Comparison of ENCODE assay signal across 11 mouse cellular contexts in the genomic region with DNA sequence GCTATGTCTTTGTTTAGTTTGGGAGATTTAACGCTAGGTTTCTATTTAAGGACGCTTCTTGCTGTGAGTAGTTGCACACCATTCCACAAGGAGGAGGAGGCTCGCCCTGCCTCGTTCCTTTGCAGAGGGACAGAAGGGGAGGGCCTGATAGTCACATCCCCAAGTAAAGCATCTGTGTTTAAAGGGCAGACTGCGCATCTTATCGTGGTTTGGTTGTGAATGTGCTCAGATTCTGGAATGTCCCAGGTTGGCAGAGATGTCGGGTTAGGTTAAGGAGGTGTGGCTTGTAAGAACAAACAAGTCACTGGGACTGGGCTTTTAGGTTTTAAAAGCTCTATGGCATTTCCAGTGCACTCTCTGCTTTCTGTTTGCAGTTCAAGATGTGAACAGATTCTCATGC.
DNase-seq lines count a peak whose midpoint lies in the region; ATAC-seq and TF ChIP-seq lines count a peak whose summit lies in the region.
"Had no signal": no experiment of that assay in that cellular context is flagged by ENCODE, and none has a peak within 500 bp of the region (broad histone marks: within the 10 kb centered on the region; RNA-seq: fewer than 3 reads in every experiment).

No protein-coding gene starts in this region.

- peak; percentile 12; the same call in 1 of the 2 replicates for TF ChIP-seq CTCF in left cerebral cortex, adult 2 months (IDR thresholded peaks at IDR 0.05)
- TF ChIP-seq CTCF in intestine, postnatal 0 days (IDR thresholded peaks at IDR 0.05; ENCODE audit: low read depth): peak; percentile 40
- TF ChIP-seq CTCF in stomach, postnatal 0 days (IDR thresholded peaks at IDR 0.05; ENCODE audit: low read depth): peak; percentile 26

- no peak for DNase-seq in left cerebral cortex, adult 2 months (ENCODE audit: extremely low spot score in 1 of 2, low spot score in 2 of 2)
- DNase-seq in left cerebral cortex, adult 11 months (ENCODE audit: low spot score): no peak
- peak; percentile 19 to 31 for DNase-seq in cerebellum, postnatal 10 days
- no peak for DNase-seq in stomach, postnatal 0 days (ENCODE audit: low spot score)
- no peak for DNase-seq in layer of hippocampus, adult 8-10 months (ENCODE audit: low spot score in 2 of 2)
- no peak for DNase-seq in lung, adult 18-20 months
- no peak for DNase-seq in left cerebral cortex, postnatal 4 days
- DNase-seq: lung, postnatal 4 days; thymus, postnatal 25 days had no signal

- no peaks in the 10 kb centered on the region for H3K9me3 ChIP-seq in intestine, postnatal 0 days (ENCODE audit: control insufficient read depth)
- no peaks in the 10 kb centered on the region for H3K9me3 ChIP-seq in stomach, postnatal 0 days (ENCODE audit: control insufficient read depth, low read length)
- H3K9me3 ChIP-seq: G1E had no signal

- H3K4me1 ChIP-seq in intestine, postnatal 0 days (replicated peaks; ENCODE audit: control insufficient read depth, insufficient read depth, low read length): no peaks in the 10 kb centered on the region
- H3K4me1 ChIP-seq in stomach, postnatal 0 days (replicated peaks; ENCODE audit: control insufficient read depth, insufficient read depth): no peaks in the 10 kb centered on the region

- no peak overlapping the region for H3K27ac ChIP-seq in left cerebral cortex, adult 2 months
- H3K27ac ChIP-seq in intestine, postnatal 0 days (ENCODE audit: low read depth, low read length): no peak overlapping the region
- H3K27ac ChIP-seq in stomach, postnatal 0 days (replicated peaks): no peak overlapping the region

- H3K4me2 ChIP-seq in intestine, postnatal 0 days (replicated peaks; ENCODE audit: low read depth): no peak overlapping the region
- H3K4me2 ChIP-seq in stomach, postnatal 0 days (replicated peaks; ENCODE audit: low read depth): no peak overlapping the region

- H3K4me3 ChIP-seq in left cerebral cortex, adult 2 months: no peak overlapping the region
- no peak overlapping the region for H3K4me3 ChIP-seq in intestine, postnatal 0 days (ENCODE audit: low read depth, low read length)
- no peak overlapping the region for H3K4me3 ChIP-seq in stomach, postnatal 0 days (ENCODE audit: low read depth, low read length)

- no peak for ATAC-seq in intestine, postnatal 0 days
- no peak for ATAC-seq in stomach, postnatal 0 days (ENCODE audit: low FRiP score, low TSS enrichment)

- H3K9ac ChIP-seq in intestine, postnatal 0 days (ENCODE audit: low read depth, low read length): no peak overlapping the region
- H3K9ac ChIP-seq in stomach, postnatal 0 days (ENCODE audit: low read length): no peak overlapping the region

- intact Hi-C loops in left cerebral cortex, adult 2 months (cut with DNase I): no loop called here
- intact Hi-C loops in left cerebral cortex, postnatal 4 days (cut with DNase I): no loop called here

- no peak for TF ChIP-seq EP300 in stomach, postnatal 0 days (optimal IDR thresholded peaks at IDR 0.05)

- no peaks in the 10 kb centered on the region for H3K36me3 ChIP-seq in intestine, postnatal 0 days (ENCODE audit: control insufficient read depth, insufficient read depth)
- no peaks in the 10 kb centered on the region for H3K36me3 ChIP-seq in stomach, postnatal 0 days (ENCODE audit: control insufficient read depth, insufficient read depth, low read length)
- H3K36me3 ChIP-seq: G1E had no signal

- no peaks in the 10 kb centered on the region for H3K27me3 ChIP-seq in intestine, postnatal 0 days (replicated peaks; ENCODE audit: control insufficient read depth, insufficient read depth, low read length)
- no peaks in the 10 kb centered on the region for H3K27me3 ChIP-seq in stomach, postnatal 0 days (ENCODE audit: control insufficient read depth, insufficient read depth, low read length)

- 28% methylated on average over 7 of the region's 7 CpGs for WGBS in intestine, postnatal 0 days
- WGBS in stomach, postnatal 0 days: 21% methylated on average over 7 of the region's 7 CpGs

Comparison
In these comparisons a context has a peak if more than half of its experiments do, and no peak if none do; other contexts are left out.
1. DNase-seq: peak in cerebellum, postnatal 10 days (2 of 2); none in left cerebral cortex, adult 2 months (0 of 2), left cerebral cortex, adult 11 months (single experiment), stomach, postnatal 0 days (single experiment), layer of hippocampus, adult 8-10 months (0 of 2), lung, adult 18-20 months (0 of 2) and left cerebral cortex, postnatal 4 days (single experiment).
2. Peak in every context shown above with its lines, with median percentiles within 50 percentile points of each other: CTCF ChIP-seq.